Mouse (Mus musculus) brain, embryonic 14.5 days (tissue): ENCODE data around the gene Slc25a25.

Source experiments
- CTCF ChIP-seq: fragments of 200-500 bp; IDR thresholded peaks from 2 replicates; pipeline ENCODE4 v1.5.1; 2012; ENCODE audit warnings: inconsistent platforms, mild to moderate bottlenecking, moderate library complexity, borderline replicate concordance; ENCODE audit not compliant: insufficient read depth, insufficient read length; ENCODE audit errors: extremely low read depth
- POLR2A ChIP-seq: fragments of 200-500 bp; IDR thresholded peaks from 2 replicates; pipeline ENCODE4 v1.6.1; 2012; ENCODE audit warnings: mild to moderate bottlenecking, inconsistent platforms, borderline replicate concordance; ENCODE audit not compliant: poor library complexity, insufficient read depth, insufficient read length, severe bottlenecking; ENCODE audit errors: extremely low read depth

GRCm38 (mm10) chr2:32415801-32416200, 35.4 kb downstream of the Slc25a25 start:
- TF ChIP-seq POLR2A (no peak), CTCF (no peak)
